Mouse (Mus musculus): Measurements from ENCODE around the gene Bves.
"Not testable (repeated sequence)": the region's sequence is repeated elsewhere in the genome, so short reads cannot be mapped to it uniquely, and the experiment has no call there.

The Bves gene

GRCm38 (mm10) chr10:45335434-45336422 is at the start of gene Bves:
Bves (plus strand) TSS chr10:45335772.
- DNase-seq: no peak

- DNase-seq: no peak
These were observed 47.2 kb upstream of the Bves start for GRCm38 (mm10) chr10:45288351-45288750.

- DNase-seq: no peak
These were observed 46.1 kb upstream of the Bves start for GRCm38 (mm10) chr10:45289218-45290105.

DNA sequence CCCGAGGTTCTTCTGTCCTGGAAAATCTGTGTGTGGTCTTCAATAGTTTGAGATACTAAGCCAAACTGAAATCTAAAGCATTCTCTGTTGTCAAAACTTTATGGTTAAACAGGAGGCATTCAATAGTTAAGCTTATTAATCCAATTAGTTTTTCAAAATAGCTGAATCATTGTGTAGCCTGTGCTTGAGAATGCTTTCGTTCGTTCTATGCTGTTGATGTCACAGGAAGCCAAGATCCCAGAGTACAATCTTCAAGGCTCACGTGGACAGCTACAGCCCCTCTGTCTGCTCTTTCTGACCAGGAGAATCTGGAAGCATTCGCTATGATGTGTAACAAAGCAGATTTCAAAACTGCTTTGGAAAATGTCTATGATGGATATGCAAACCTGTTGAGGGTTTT is 45.0 kb upstream of the Bves start:
- DNase-seq: no peak

- not testable (repeated sequence) for DNase-seq
These were observed 43.4 kb upstream of the Bves start for GRCm38 (mm10) chr10:45292159-45292558.

- DNase-seq: no peak
These were observed 40.5 kb upstream of the Bves start for GRCm38 (mm10) chr10:45295093-45295492.

DNA sequence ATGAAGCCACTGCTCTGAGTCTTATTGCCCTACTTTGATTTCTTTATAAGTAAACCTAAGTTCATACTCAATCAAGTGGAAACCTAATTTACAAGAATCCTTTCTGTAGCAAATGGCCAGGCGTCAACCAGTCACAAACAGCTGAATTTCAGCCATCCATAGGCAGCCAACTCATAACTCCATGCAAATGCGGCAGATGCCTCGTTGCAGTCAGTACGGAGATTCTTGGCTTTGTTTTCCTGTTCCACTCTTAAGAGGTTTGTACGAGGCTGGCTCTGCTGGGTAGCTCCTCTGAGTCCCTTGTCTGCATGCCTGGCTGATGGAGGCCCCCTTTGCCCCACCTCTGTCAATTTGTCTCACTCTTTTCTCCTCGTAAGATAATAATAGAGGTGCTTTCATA is 37.1 kb upstream of the Bves start:
- no peak for DNase-seq

DNA sequence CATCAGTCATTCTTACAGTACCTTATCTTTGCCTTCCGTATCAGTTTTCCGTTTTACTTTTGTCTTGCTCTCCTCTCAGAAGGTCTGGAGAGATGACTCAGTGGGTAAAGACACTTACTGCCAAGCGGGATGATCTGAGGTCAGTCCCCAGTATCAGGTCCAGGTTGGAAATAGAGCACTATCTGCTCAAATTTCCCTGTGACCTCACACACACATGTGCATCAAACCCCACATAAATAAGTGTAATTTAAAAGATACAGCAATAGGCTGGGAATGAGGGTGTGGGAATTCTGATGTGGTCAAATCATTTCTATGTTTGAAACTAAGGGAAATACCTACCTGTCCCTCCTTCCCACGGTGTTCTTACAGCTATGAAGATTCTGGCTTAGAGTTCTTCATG is 36.1 kb upstream of the Bves start:
- DNase-seq: no peak

DNA sequence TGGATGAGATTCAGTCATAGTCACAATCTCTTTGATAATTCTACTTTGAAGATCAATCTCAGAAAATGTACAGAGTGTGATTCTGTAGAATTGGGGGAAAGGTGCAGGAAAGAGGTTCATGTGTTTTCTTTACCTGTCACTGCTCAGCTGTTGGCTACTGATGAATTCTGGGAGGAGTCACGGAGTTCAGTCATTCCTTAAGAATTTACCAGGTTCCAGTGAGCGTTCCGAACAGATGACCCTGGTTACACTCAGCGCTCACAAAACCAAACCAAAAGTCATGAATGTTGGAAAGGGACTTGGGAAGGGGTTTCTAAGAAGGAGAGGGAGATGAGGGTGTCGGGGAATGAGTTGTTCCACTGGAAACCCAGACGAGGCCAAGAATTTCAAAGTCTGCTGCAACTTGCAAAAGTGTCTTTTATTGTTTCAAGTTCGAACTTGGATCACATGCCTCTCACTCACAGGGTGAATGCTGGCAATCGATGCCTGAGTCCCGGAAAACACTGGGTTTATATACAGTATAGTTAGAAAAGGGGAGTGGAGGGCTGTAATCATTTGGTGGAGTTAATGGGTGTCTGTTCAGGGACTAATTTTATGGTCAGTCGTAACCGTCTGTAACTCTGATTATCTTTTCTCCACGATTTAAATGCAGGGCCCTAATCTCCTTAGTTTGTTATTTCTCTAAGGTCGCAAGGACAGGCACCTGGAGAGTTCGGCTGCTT is 32.1 kb upstream of the Bves start:
- DNase-seq: no peak

DNA sequence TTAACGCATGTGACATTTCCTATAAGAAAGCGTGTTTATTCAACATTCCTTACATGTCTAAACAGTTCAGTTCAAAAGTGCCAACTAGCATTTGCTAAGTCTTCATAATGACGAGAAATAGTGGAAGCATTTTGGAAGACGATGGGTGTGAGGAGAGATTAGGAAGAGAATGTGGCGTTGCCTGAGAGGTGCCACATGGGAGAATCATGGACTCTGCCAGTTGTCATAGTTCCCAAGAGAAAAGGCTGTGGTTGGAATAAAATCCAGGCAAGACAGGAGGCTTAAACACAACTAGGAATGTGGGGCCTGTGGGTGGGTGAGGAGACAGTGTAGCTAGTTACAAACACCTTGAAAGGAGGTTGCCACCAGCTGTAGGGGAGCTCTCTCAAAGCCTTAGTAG is 30.4 kb upstream of the Bves start:
- DNase-seq: no peak

DNA sequence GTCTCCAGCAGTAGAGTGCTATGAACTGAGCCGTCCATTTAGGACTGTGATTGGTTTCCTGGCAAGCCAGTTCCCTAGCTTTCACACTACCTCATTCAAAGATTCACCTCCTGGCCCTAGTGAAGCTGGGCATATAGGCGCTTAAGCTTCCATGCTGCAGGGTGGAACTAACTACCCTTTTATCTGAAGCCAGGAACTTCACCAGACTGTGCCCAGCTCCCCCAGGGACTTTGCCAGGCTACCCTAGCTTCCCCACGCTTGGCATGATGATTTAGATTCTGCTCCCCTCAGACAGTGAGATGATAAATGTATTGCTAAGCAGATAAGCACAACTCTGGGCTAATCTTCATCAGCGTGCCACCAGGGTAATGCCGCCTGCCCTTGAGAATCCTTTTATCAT is 24.4 kb upstream of the Bves start:
- DNase-seq: no peak

GRCm38 (mm10) chr10:45311624-45312023 is 23.9 kb upstream of the Bves start:
- no peak for DNase-seq

GRCm38 (mm10) chr10:45314865-45315264 is 20.7 kb upstream of the Bves start:
- DNase-seq: no peak

GRCm38 (mm10) chr10:45318922-45319321 is 16.6 kb upstream of the Bves start:
- DNase-seq: no peak

GRCm38 (mm10) chr10:45320296-45320695 is 15.3 kb upstream of the Bves start:
- DNase-seq: no peak

GRCm38 (mm10) chr10:45324159-45324558 is 11.4 kb upstream of the Bves start:
- no peak for DNase-seq

DNA sequence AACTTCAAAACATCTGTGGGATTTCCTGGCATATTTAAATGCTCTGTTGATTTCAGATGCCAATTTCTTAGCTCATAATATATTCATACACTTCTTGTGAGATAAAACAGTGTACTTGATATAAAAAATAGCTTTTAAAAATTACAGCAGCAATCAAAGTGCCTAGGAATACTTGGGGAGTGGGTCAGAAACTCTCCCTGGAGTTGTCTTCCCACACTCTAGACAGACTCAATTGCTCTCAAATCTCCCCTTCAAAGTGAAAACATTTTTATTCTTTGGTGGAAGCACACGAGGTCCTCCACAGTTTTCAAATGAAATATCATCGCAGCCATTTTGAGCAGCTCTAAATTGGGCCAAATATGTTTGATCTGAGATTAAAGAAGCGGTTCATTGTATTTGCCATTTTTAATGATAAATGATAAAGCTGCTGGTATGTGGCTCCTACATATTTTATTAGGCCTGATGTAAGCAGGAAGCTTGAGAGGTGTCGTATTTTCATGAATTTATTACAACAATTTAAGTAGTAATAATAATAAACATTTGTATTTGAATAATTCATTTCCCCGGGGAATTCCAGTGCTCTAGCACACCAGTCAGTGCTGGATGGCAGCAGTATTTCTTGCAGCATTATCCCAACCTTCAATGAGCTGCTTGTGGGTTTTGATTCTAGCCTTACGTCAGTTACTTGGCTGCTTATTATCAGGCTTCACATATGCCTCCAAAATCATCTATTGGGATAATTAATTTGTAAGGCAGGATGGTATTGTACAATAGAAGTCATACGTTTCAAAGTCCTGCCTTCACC is 7.2 kb upstream of the Bves start:
- DNase-seq: no peak

DNA sequence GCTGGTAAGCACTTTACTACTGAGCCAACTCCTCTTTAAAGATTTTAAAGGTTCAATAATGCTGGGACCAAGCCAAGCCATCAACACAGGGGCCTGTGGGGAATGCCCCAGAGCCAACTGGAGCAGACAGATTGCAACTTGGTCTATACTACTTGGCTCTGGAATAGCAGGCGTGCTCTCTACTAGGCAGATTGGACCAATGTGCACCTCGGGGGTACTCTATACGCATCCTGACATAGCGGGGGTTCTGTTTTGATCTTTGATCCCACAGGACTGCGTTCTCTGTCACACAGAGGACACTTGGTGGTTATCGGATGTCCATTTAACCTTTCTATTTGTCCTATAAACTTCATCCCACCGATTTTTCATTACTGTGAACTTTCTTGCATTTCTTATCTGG is 647 bp upstream of the Bves start:
- no peak for DNase-seq

DNA sequence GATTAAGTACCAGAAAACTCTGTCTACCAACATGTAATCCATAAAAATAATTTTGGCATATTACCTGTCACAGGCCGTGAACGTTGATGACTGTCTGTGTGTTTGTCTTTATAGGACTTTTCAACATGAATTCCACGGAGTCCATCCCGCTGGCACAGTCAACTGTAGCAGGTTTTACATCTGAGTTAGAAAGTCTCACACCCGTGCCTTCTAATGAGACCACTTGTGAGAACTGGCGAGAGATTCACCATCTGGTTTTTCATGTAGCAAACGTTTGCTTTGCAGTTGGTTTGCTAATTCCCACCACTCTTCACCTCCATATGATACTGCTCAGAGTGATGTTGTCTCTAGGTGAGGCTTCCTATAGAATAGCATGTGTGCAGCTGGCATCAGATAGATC is 3.5 kb downstream of the Bves start:
- no peak for DNase-seq

DNA sequence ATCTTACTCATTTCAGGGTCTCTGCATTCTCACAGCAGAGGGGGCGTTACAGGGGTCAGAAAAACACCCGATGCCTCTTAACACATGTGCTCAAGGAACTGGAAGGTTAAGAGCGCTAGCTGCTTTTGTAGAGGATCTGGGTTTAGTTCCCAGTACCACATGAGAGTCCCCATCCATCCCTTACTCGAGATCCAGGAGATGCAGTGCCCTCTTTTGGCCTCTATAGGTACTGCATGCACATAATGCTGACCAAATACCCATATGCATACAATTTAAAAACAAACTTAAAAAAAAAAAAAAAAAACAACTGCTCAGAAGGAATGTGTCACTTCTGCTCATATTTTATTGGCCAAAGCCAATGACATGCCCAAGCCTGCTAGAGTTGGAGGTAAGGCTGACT is 8.8 kb downstream of the Bves start:
- DNase-seq: no peak

GRCm38 (mm10) chr10:45345217-45345616 is 9.6 kb downstream of the Bves start:
- no peak for DNase-seq

- DNase-seq: not testable (repeated sequence)
These were observed 12.6 kb downstream of the Bves start for GRCm38 (mm10) chr10:45348143-45348542.
